Mouse (Mus musculus): Measurements from ENCODE around the gene Elf2.

The Elf2 gene

DNA sequence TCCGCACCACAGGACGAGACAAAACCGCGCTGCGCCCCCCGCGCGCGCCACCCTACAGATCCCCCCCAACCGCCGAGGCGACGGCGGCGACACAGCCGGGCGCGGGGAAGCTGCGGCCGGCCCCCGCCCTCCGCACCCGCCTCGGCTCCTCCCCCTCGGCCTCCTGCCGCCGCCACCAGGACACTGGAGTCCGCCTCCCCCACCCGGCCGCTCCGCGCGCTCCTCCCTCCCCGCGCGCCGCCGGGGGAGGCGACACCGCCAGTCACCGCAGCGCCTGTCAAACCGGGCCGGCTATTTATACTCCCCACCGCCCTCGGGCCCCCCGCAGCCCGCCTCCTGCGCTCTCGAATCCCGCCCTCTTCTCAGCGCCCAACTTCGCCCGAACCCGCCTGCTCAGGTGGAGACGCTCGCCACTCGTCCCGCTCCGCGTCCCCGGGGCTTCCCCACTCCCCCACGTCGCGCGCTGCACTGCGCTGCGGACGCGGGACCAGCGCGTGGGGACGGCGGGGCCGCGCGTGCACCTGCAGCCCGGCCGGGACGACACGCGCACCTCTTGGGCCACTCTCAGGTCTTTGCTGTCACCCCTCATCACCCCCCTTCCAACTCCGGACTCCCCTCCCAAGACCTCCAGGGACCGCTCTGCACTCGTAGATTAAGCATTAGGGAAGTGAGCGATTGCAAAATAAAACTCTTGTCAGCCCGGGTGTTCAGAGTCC is at the start of gene Elf2:
Gene Elf2, minus strand, starts transcription at position 112 of the 716 bp plus-strand sequence.
- no peak for DNase-seq (ENCODE audit: extremely low read depth, low read depth)

DNA sequence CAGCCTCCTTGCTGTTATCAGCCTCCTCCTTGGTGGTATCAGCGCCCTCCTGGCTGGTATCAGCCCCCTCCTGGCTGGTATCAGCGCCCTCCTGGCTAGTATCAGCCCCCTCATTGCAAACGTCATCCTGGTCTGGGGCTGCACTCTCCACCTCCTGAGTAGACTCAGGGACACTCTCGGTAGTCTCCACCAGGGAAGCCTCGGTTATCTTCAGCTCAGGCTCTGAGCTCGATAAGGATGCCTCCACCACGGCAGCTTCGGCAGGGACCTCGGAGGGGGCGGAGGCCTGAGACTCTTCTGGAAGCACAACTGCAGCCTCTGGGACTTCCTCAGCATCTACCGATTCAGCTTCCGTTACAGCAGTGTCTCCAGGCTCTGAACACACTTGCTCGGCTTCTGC is 48.4 kb upstream of the Elf2 start:
- peak; percentile 61 for DNase-seq (ENCODE audit: extremely low read depth, low read depth)

DNA sequence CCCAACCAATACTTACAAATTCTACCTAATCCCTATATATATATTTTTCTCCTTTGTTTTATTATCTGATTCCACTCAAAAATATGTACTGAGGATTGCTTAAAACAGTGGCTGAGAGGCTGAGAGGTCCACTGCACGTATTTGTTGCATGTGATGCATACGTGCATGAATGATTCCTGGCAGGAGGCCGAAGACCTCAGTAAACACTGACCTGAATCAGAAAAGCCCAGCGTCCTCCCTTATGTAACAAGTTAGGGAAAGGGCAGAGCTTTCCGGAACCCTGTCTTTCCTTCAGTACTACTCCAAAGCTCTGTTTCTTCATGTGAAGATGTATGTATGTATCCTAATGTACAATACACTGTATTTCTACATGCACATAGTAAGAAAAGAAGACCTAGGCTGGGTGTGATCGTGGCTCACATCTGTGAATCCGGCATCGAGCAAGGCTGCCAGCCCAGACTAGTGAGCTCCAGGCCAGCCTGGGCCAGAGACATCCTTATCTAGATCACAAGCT is 47.5 kb upstream of the Elf2 start:
- DNase-seq (ENCODE audit: extremely low read depth, low read depth) = no peak

DNA sequence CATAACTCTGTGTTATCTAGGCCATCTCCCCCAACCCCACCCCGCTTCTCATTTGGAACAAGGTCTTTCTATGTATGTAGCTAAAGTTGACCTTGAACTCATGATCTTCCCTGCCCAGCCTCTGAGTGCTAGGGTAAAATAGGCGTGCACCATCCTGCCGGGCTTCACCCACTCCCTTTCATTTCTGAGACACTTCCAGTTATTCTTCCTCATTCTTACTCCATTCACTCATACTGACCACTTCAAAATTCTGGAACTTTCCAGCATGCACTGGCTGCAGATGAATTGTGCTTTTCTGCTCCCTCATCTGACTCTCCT is 46.6 kb upstream of the Elf2 start:
- no peak for DNase-seq (ENCODE audit: extremely low read depth, low read depth)

DNA sequence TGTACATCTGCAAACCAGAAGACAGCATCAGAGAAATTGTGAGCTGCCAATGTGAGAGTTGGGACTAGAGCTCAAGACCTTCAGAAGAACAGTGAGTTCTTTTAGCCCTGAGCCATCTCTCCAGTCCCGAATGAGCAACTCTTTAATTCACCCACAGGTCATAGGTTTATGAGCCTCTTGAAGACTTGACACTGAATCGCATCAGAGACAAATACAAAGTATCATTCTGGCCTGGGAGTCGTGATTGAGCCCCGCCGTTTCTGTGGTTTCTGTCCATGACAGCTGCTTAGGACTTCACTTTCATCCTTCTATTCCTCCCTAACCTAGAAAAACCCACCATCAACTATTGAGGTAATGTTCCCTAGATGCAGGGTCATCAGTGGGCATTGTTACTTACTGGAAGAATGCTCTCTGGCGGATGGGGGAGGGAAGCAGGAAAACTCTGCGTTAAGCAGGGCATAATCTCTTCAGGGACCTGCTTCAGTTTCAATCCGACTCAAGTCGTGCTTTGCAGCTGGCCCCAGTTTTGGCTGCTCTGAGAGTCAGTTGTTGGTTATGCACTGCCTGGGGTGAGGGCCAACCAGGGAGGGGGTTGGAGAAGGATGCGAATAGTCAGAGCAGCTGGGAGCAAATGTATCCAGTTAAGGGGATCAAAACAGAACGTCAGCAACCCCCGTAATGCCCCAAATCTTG is 46.1 kb upstream of the Elf2 start:
- DNase-seq (ENCODE audit: extremely low read depth, low read depth) = no peak

DNA sequence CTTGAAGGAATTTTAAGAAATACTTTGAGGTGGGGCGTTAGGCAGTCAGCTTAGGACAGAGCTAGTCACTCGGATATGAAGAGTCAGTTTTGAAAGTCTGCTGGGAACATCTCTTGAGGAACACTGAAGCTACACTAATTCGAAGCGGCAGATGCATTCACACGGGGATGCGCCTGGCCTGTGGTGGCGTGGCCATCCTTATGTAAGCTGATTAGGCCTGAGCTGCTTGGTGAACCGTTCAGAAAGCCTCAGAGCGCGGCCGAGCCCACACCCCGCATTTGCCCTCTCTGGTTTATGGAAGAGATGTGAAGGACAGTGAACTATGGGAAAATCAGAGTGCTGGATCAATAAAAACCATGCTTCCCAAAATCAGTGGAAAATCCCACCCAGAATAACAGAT is 42.9 kb upstream of the Elf2 start:
- no peak for DNase-seq (ENCODE audit: extremely low read depth, low read depth)

DNA sequence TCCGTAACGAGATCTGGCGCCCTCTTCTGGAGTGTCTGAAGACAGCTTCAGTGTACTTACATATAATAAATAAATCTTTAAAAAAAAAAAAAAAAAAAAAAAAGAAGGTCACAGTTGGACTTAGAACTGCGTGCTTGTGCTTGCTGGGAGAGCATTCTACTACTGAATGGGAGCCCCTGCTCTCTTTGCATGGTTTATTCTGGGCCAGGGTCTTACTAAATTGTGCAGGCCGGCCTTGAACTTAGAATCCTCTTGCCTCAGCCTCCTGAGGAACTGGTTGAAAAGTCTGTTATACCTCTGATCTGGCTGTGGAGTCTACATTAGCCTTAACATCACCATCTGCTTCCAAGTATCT is 40.2 kb upstream of the Elf2 start:
- no peak for DNase-seq (ENCODE audit: extremely low read depth, low read depth)

DNA sequence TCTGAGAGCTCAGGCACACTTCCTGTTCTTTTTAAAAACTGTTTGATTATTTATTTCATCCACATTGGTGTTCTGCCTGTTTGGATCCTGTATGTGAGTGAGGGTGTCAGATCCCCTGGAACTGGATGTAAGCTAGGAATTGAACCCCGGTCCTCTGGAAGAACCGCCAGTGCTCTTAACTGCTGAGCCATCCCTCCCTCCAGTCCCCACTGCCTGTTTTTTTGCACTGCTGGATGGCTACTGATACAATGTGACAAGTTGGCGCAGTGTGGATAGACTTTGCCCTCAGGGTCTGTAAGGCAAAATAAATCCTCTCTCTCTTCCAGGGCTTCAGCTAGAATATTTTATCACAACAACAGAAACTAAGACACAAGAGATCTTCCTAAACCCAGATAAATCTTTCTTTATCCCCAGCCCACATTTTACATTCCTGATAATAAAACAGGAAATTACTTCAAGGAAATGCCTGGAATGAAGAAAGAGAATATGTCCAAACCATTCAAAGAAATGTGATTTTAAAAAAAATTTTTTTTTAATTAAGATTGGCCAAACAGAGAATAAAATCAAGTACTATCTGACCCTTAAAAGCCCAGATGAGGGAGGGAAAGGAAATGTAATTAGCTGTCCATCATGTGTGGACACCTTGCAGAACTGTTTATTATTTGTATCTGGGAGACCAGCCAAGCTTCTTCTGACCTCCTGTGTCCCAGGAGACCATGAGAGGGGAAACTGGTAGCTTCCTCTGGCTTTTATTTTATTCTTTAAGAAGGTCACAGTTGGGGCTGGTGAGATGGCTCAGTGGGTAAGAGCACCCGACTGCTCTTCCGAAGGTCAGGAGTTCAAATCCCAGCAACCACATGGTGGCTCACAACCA is 39.6 kb upstream of the Elf2 start:
- DNase-seq (ENCODE audit: extremely low read depth, low read depth) = no peak

DNA sequence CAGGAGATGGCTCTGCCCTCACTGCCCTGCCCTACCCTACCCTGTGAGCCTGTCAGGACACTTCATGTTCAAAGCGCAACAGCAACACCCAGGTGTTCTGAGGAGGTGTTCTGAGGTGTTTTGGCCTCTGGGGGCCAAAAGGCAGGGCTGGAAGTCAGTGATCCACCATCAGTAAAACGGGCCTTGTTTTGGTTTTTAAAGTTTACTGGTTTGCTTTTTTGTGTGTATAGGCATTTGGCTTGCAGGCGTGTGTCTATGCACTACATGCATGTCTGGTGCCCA is 38.1 kb upstream of the Elf2 start:
- no peak for DNase-seq (ENCODE audit: extremely low read depth, low read depth)

DNA sequence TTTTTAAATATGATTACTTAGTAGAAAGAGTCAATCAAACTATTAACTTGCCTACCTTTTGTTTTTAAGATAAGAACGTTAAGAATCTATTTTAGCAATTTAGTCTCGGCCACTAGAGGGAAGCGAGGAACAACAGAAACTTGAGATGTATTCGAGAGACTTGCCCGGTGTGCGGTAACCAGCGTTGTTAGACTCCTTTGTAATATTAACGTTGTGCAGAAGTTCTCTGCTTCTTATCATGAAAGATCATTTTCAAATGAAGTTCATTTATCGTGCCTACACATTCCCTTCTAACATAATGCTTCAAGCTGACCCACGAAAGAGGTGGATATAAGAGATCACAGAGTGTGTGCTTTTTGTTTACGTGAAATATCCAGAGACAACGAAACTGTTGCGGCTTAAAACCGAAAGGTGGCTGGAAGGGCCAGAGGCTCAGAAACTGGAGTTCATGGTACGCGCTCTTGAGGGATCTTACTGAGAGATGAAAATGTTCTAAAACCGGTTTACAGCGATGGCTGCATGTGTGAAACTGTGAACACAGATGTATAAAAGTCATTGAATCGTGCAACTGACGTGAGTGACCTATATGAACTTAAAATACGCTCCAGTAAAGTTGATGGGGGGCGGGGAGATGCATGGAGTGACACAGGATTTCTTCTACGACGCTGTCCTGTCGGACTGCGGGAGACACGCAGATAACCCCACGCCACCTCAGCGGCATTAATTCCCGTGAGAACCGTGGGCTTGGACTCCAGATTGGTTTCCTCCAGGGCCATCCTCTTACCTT is 37.6 kb upstream of the Elf2 start:
- peak; percentile 74 for DNase-seq (ENCODE audit: extremely low read depth, low read depth)

DNA sequence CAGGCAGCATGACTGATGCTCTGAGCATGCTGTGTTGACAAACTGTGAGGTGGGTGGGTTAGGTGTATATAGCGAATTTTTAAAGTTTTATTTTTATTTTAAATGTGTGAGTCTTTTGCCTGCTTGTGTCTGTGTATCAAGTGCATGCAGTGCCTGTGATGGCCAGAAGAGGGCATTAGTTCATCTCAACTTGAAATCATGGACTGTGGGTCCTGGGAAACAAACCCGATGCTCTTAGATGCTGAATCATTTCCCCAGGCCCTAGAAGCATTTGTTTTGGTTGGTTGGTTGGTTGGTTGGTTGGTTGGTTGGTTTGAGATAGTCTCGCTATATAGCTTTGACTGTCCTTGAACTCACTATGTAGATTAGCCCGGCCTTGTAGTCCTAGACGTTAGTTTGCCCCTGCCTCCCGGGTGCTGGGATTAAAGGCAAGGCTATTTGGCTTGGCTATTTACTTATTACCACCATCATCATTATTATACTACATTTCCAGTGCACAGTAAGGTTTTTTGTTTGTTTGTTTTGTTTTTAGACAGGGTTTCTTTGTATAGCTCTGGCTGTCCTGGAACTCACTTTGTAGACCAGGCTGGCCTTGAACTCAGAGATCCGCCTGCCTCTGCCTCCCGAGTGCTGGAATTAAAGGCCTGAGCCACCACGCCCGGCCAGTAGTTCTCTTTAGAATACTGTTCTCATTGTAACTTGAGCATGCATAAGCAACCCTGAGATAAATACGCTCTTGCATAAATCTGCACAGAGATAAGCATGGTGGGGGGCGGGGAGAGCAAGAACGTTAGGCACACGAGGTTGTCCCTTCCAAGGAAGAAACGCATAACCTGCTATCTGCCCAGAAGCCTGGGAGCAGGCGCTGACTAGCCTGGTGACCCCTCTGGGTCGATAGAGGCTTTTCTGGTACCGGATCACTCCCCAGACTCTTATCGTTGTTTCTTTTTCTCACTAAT is 35.1 kb upstream of the Elf2 start:
- peak; percentile 78 for DNase-seq (ENCODE audit: extremely low read depth, low read depth)

DNA sequence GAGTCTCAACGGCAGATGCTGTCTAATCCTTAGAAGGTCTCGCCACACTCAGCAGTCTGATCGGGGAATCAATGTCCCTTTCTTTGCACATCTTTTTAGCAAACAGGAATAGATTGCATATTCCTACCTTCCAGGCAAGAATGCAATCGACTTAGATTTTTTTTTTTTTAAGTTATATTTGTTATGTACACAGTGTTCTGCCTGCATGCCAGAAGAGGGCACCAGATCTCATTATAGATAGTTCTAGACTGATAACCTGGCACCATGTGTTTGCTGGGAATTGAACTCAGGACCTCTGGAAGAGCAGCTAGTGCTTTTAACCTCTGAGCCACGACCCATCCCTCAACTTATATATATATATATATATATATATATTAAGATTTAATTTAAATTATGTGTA is 33.1 kb upstream of the Elf2 start:
- DNase-seq (ENCODE audit: extremely low read depth, low read depth) = no peak

DNA sequence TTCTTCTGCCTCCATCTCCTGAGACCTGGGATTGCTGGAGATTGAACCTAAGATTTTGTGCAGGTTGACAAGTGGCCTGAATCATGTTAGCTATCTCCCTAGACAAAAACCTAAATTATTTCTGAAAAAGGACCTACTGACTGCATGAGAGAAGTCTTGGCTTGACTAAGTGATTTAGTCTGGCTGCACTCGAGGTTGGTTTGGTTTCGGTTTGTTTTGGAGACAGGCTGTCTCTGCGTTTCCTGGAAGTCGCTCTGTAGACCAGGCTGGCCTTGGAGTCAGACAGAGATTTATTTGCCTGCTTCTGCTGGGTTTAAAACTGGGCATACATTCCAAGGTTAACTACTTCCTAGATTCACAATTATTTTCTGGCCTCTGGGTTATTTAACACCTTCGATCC is 32.4 kb upstream of the Elf2 start:
- DNase-seq (ENCODE audit: extremely low read depth, low read depth) = no peak

DNA sequence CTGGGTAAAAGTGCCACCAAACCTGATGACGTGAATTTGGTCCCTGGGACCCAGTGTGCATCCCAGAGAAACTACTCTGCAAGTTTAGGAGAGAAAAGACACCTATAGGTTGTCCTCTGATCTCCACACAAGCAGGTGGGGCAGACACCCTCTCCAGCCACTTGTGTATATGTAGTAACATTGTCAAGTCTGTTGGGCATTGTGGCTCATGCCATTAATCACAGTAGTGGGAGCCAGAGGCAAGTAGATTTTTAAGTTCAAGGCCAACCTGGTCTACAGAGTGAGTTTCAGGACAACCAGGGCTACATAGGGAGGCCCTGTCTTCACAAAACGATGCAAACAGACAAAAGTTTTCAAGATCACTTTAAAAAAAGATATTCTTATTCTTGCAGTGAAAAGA is 31.4 kb upstream of the Elf2 start:
- DNase-seq (ENCODE audit: extremely low read depth, low read depth) = no peak

DNA sequence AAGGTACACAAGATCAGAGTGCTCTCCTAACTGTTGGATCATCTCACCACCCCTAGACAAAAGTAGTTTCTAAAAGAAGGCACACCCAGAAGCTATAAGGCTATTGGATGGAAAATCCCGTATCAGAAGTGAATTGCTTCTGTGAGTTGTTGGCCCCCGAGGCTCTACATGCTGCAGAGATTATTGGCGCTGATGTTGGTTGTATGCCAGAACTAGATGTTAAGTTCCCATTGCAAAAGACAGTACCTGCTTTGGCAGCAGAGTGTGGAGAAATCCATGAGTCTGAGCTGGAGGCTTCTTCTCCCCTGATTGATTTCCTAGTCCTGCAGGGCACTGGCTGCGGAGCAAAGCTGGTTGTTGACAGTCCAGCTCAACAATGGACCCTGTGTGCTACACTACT is 27.5 kb upstream of the Elf2 start:
- no peak for DNase-seq (ENCODE audit: extremely low read depth, low read depth)

DNA sequence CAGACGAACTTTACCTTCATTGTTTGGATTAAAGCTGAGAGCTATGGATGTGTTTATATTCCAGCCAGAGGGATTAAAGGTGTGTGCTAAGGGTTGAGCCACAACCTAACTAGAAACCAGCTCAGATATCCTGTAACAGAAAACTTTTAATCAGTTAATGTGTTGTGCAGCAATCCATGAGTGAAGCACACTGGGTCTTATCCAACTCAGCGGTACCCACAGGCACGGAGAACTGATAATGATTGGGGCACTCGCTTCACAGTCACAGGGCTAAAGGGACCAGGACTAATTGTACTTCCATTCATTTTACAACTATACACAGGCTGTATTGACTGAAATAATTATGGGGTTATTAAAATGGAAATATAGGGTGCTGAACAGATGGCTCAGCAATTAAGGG is 26.5 kb upstream of the Elf2 start:
- no peak for DNase-seq (ENCODE audit: extremely low read depth, low read depth)

DNA sequence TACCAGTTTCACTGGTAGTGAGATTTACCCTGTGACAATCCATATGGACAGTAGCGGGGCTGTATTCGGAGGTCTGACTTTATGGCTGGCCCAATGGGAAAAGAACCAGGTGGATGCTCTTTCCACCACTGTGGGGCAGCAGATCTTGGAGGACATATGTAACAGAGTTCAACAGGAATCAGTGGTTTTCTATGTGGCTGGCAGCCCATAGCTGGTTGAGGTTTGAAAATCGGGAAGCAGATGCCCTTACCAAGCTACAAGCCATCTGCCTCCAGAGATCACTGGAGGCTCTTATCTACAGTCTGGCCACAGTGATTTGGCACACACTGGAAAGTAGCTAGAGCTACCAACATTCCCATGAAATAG is 25.0 kb upstream of the Elf2 start:
- DNase-seq (ENCODE audit: extremely low read depth, low read depth) = no peak

DNA sequence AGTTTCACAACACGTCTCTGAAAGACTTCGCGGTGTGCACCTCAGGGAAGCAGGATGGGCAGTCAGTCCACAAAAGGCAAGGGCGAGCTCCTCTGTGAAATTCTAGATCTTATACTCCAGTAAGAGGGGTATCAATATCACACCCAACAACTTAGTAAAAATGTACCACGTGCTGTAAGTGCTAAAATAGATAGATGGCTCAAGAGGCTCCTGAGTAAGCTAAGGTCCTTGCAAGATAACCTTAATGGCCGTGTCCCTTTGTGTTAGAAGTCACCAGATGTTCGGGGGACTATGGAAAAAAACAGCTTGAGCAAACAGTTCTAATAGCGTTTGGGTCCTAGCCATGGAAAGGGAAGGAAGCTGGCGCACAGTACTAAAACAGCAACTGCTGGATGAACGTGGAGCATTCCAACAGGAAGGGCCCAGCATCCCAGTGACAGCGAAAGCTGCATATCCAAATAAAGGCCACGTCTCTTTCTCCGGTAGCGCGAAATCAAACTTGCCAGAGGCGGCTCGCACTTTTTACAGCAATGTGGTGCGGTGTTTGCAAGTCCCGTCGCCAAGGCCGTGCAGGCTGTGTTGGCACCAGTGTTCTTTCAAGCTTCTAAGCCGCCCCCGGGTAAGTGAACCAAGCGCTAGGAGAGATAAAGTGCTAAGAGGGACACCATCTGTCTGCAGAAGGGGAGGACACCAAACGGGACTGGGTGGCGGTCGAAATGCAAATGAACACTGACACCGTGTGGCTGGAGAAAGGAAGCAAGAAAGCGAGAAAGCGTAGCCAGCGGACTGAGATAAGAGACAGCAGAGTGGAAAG is 24.4 kb upstream of the Elf2 start:
- peak; percentile 87 for DNase-seq (ENCODE audit: extremely low read depth, low read depth)

DNA sequence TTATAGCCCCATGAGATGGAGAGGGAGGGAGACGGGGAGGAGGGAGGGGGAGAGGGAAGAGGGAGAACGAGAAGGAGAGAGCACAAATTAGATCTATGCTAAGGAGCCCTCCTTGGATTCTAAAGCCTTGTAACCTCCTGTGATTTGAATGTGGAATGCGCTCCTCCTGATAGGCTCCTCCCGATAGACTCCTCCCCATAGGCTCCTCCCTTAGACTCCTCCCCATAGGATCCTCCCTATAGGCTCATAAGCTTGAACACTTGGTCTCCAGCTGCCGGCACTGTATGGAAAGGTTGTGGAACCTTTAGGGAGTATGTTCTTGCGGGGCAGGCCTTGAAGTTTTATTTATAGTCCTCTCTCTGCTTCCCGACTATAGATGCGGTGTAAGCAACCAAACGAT is 20.6 kb upstream of the Elf2 start:
- peak; percentile 81 for DNase-seq (ENCODE audit: extremely low read depth, low read depth)
